ENCODE assay signal across 38 mouse cellular contexts in genomic region chr16:89571083-89571482, GRCm38 (mm10). TPM values are rescaled to one million over a fixed set of nuclear protein-coding genes. Genes with fewer than 3 reads are reported as not detected.
"Had no signal": no experiment of that assay in that cellular context is flagged by ENCODE, and none has a peak within 500 bp of the region (broad histone marks: within the 10 kb centered on the region; RNA-seq: fewer than 3 reads in every experiment).

Gene Krtap11-1, minus strand, starts transcription at chr16:89571183.

- H3K4me3 ChIP-seq: heart, embryonic 12.5 days; heart, embryonic 13.5 days; heart, embryonic 15.5 days; hindbrain, embryonic 10.5 days; hindbrain, embryonic 12.5 days; hindbrain, embryonic 13.5 days; hindbrain, embryonic 15.5 days; intestine, embryonic 15.5 days; kidney, embryonic 15.5 days; layer of hippocampus, adult 2 months; left cerebral cortex, adult 2 months had no signal

- H3K27ac ChIP-seq: heart, embryonic 13.5 days; heart, embryonic 15.5 days; hindbrain, embryonic 10.5 days; hindbrain, embryonic 12.5 days; hindbrain, embryonic 13.5 days; hindbrain, embryonic 14.5 days; hindbrain, embryonic 15.5 days; hindbrain, postnatal 0 days; intestine, embryonic 15.5 days; kidney, embryonic 15.5 days; kidney, postnatal 0 days; layer of hippocampus, adult 2 months; left cerebral cortex, adult 2 months had no signal

- DNase-seq: heart, postnatal 14 days; heart, postnatal 36 days; heart, postnatal 4 days; kidney, adult 11 months; kidney, adult 18-20 months; kidney, adult 2 months; kidney, adult 8-10 months; kidney, adult 9 months; kidney, postnatal 10 days; kidney, postnatal 14 days; kidney, postnatal 25 days; kidney, postnatal 36 days; kidney, postnatal 4 days had no signal

RNA-seq across cellular contexts. Expression of gene Krtap11-1, which starts in this region (rescaled TPM):
- total RNA-seq: heart, postnatal 10 days; heart, postnatal 14 days; heart, postnatal 25 days; heart, postnatal 36 days; heart, postnatal 4 days; hematopoietic stem cell, adult 5-6 weeks; hindbrain, postnatal 0 days; layer of hippocampus, adult 18-20 months; layer of hippocampus, adult 2 months; layer of hippocampus, adult 8-10 months; layer of hippocampus, postnatal 10 days; layer of hippocampus, postnatal 14 days; layer of hippocampus, postnatal 25 days; layer of hippocampus, postnatal 36 days; left cerebral cortex, adult 18-20 months; left cerebral cortex, adult 2 months; left cerebral cortex, adult 8-10 months had no signal
